Mouse (Mus musculus) 3134 (cell line): ENCODE results near the gene Epha2.
A peak's percentile ranks its signal among the peaks of the same experiment; 100 is the strongest.

Source experiments
- DNase-seq: peaks from one replicate; pipeline ENCODE4 v3.0.0-alpha.2; 2011; ENCODE audit warnings: low spot score; ENCODE audit not compliant: insufficient read length; ENCODE audit errors: extremely low read depth

Epha2 gene

GRCm38 (mm10) chr4:141279327-141279726 lies 21.7 kb upstream of the Epha2 start:
- peak; percentile 85 for DNase-seq

DNA sequence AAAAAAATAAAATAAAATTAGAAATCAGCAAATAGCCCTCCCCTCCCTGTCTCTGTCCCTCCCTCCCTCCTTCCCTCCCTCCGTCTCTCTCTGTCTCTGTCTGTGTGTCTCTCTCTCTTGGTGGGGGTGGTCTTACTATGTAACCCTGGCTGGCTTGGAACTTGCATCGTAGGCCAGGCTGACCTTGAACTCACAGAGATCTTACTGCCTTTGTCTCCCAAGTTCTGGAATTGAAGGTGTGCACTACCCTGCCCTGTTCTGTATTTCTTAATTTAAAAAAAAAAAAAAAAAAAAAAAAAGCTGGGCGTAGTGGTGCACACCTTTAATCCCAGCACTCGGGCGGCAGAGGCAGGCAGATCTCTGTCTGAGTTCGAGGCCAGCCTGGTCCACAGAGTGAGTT lies 21.3 kb upstream of the Epha2 start:
- DNase-seq: no peak

DNA sequence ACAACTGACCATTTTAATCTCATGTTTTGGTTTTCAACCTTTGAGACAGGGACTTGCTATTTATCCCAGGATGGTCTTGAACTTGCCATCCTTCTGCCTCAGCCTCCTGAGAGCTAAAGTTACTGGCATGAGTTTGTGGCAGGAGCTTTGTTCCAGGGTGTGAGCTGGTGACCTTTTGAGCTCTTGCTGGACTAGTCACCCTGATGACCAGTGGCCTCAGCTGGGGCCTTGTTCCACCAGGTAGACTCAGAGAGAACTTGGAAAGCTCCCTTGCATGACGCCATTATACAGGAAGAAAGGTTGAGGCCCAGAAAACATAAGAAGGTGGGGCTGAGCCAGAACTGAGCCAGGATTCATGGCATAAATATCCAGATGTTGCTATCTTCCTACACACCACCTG lies 20.6 kb upstream of the Epha2 start:
- no peak for DNase-seq

DNA sequence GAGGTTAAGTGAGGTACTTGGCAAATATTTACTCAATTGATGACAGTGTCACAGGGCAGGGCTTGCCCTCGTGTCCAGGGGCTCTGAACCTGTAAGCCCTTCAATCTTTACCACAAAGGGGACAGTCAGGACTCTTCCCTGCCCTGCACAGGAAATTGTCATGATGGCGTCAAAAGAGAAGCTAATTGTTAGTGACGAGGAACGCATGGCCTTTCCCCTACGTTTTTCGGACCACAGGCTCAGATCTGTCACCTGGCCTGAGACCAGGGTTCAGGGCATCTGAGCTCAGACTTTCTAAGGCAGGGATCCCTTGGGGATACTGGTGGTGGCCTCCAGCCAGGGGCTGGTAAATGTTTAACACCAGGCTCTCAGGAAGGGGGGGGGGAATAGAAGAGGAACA lies 19.9 kb upstream of the Epha2 start:
- DNase-seq: peak; percentile 84

- no peak for DNase-seq
Observed at GRCm38 (mm10) chr4:141281578-141281977, 19.5 kb upstream of the Epha2 start.

DNA sequence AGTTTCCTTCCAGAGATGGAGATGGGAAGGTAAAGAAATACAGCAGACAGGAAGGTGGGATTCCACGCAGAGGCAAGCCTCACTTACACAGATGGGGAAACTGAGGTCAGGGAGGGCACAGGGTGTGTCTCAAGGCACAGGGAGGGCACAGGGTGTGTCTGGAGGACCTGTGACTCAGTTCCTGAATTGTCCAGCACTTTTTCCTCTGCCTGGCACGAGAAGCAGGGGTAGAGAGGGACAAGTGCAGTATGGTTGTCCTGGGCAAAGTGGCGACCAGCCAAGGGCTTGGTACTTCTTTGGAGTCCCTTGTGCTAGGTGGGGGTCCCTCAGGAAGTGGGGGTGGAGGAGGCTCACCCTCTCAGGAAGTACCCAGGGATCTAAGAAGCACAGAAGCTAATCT lies 19.0 kb upstream of the Epha2 start:
- DNase-seq: peak; percentile 57

DNA sequence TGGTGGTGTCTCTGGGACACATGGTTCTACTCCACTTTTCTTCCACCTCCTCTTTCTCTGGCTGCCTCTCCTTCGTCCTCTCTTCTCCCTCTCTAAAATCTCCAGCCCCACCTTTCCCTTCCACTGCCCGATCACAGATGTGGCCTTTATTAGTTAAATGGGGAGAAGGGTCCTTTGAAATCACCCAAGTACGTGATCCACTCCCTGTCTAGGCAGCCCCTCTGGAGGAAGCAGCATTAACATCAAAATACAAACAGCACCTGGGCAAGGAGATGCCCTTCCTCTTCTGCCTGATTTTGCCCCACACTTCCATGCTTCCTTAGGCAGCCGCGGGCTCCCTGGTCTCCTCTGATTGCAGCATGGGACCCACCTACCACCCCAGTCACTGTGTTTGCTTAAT lies 18.4 kb upstream of the Epha2 start:
- DNase-seq: no peak

GRCm38 (mm10) chr4:141283176-141283878 lies 17.7 kb upstream of the Epha2 start:
- DNase-seq: no peak

DNA sequence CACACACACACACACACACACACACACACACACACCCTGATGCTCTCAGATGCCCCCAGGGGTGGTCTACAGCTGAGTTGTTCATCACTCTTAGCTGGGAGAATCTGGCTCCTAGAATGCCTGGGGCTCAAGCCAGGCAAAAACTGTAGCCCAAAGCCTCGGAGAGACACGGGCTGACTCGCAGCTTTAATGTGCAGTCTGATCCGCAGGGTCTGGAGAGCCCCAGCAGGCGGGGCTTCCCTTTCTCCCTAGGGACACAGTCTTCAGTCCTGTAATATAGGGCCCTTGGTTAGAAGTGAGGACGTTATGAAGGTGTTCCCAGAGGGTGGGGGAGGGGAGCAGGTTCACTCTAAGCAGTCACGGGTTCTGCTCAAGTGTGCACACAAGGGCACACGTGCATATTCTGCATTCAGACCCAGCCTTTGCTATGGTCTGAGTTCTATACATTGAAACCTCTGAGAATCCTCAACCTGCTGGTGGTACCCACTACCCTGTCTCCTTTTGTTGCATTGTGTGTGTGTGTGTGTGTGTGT lies 17.1 kb upstream of the Epha2 start:
- peak; percentile 54 for DNase-seq

DNA sequence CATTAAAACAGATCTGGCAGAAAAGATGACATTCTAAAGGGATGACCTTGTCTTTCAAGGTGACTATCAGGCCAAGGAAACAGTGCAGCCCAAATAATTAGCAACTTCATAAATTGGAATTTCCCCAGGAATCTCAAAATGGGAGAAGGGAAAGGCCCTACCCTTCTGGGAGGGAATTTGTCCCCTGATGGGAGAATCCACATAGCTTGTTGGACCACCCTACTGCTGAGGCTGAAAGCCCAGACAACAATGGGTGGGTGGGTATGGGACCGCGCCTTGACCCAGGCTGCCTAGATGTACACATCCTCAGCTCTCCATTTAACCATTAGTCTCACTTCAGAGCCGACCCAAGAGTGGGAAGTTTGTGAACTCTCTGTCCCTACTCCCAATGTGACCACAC lies 16.6 kb upstream of the Epha2 start:
- no peak for DNase-seq

GRCm38 (mm10) chr4:141285128-141285527 lies 15.9 kb upstream of the Epha2 start:
- no peak for DNase-seq

GRCm38 (mm10) chr4:141286860-141287517 lies 14.1 kb upstream of the Epha2 start:
- peak; percentile 93 for DNase-seq

DNA sequence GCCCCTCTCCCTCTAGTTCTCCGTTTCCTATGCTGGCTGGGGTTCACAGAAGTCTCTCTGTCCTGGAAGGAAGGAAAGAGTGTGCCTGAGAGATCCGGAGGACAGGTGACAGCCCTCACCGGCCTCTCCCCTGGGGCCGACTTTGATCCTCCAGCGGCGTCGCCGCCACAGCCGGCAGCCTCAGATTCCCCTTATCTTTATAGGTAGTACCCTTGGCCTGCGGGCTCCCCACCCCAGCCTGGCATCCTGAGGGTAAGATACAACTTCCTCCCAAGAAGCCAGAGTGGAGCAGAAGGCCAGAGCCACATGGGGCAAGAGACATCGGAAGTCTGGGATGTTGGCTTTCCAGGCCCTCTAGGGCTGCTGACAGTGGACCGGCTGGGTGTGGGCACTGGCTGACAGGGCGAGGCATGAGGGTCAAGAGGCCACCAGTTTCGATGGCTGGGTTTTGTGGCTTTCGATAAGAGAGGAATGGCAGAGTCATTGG lies 13.5 kb upstream of the Epha2 start:
- DNase-seq: peak; percentile 74

GRCm38 (mm10) chr4:141288152-141288551 lies 12.9 kb upstream of the Epha2 start:
- DNase-seq: no peak

GRCm38 (mm10) chr4:141291571-141292375 lies 9.3 kb upstream of the Epha2 start:
- DNase-seq: no peak

DNA sequence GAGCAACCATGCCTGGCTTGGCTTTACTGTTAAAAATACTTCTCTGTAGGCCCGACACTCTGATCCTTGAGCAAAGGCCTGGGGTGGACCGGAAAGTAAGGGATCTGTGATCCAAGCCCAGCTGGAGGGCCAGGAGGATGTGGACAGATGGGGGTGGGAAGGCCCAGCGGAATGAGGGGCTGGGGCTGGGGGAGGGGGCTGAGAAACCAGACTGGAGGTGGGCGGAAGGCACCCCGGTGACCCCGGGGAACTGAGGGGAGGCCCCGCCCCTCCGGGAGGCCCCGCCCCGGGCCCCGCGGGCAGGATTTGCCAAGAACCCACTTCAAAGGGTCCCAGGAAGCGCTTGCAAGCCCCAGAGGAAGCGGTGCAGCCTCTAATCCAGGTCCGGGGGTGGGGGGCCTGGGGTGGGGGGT lies 5.3 kb upstream of the Epha2 start:
- DNase-seq: no peak

- DNase-seq: peak; percentile 52
Observed at GRCm38 (mm10) chr4:141297934-141298333, 3.1 kb upstream of the Epha2 start.

DNA sequence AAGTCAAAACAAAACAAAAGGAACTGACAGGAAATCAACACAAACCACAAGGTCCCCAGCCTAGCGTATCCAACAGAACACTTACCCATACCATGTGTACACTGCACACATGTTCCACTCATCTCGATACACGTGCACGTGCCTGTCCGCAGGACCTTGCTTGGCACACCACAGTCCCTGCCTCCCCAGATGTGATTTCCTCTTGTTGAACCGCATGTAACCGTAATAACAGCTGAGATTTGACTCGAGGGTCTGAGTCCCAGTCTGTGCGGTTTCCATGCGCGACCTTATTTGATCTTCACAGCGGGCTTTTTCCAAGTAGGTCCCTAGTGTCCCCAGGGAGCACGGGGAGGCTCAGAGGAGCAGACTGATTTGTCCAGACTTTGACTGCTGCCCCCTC lies 1.7 kb upstream of the Epha2 start:
- DNase-seq: no peak

GRCm38 (mm10) chr4:141300196-141300595 lies 844 bp upstream of the Epha2 start:
- DNase-seq: no peak

GRCm38 (mm10) chr4:141301591-141302427 lies 769 bp downstream of the Epha2 start:
- DNase-seq: peak; percentile 77
